Mouse (Mus musculus): ENCODE measurements around the gene Crb2. TPM values are rescaled to one million over a fixed set of nuclear protein-coding genes. Genes with fewer than 3 reads are reported as not detected.

Gene Crb2
- total RNA-seq, 1 experiment from 2014 or later, result 0.82 TPM

DNA sequence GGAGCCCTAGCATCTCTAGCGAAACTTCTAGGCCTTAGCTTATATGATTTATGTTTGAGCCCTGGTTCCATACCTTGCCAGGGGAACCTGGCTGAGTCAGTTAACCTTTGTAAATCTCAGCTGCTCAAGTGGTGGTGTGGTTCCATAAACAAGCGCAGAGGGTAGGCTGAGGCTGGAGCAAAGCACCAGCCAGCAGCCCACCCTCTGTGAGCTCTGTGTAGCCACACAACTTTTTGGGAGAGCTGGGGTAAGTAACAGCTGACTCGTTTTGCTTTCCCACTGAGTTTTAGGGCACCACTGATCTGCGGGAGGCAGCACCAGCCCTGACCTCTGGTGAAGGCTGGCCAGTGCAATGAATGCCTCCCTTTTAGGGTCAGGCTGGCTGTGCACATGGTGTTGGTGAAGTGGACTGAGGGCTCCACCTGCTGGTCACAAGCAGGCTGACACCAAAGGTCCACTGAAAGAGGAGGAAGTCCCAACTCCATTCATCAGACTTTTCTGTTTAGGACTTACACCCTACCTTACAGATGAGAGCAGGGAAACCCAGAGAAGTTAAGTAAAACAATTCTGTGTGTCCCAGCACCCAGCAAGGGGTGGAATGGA, 26.7 kb downstream of the Crb2 start:
- peak; percentile 82 for DNase-seq

DNA sequence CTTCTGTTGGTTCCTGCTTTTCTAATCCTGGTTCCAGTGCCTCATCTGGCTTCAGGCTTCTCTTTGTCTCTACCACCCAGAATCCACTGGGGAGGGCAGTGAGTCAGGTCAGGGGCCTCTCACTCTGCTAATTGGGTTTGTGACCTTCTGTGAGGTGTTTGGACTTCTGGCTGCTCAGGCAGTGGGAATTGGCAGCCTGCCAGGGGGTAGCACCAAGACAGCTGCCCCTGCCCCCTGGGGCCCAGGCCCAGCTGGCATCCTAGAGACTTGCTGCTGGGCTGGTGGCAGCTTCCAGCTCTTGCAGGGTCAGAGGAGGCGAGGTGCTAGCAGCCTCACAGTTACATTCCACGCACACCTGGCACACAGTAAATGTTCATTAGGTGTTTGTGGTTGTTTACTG, 35.6 kb downstream of the Crb2 start:
- DNase-seq, result no peak

DNA sequence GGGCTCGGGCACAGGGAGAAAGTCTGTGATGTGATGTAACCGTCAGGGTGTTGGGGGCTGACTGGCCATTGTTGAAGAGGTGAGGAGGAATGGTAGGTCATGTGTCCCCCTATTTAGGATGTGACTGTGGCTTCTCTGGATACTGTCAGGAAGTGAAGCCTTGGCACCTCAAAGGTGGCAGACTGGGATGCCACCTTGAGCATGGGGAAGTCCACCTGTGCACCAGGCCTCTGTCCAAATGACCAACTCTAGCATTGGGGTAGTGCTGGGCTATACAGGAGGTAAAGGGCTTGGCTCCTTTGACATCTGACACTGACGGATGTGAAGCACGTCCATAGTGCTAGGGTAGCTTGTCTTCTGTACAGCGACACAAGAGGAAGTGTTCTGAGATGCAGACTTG, 36.4 kb downstream of the Crb2 start:
- DNase-seq, result no peak

DNA sequence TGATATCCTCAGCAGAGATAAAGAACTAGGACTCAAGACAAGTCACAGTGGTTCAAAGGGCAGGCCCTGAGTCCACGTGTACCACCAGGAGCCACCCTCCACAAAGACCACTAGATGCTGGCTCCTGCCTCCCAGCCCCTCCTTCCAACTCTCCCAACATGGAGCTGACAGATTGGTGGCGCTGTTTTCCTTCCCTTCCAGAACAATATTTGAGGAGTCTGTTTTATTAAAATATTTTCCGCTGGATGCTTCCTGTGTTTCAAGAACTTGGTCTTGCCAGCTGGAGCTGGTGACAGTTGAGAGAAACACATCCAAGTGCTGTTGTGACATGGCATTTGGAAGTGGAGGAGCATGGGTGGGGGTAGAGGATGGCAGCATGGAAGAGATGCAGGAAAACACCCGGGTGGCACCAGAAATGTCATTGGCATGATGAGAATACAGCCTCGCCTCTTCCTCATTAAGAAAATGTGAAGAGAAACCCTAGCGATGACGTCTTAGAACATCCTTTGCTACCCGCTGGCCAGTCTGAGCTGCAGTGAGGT, 38.8 kb downstream of the Crb2 start:
- DNase-seq, result no peak

DNA sequence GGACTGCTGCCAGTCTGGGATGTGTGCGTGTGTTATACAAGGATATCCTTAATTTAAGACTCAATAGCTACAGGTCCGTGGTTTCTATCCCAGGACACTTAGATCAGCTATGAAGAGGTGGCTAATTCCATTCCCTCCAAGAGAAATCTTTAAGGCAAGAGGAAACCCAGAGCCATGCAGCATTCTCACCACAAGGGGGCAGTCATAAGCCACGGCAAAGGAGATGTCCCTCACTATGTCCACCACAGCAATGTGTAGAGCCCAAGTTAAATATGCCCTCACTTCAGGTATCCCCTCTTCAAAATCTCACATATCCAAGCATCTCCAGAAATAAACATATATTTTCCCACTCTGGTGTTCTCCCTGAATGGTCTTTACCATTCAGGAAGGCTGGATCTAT, 39.6 kb downstream of the Crb2 start:
- DNase-seq, result peak; percentile 87

DNA sequence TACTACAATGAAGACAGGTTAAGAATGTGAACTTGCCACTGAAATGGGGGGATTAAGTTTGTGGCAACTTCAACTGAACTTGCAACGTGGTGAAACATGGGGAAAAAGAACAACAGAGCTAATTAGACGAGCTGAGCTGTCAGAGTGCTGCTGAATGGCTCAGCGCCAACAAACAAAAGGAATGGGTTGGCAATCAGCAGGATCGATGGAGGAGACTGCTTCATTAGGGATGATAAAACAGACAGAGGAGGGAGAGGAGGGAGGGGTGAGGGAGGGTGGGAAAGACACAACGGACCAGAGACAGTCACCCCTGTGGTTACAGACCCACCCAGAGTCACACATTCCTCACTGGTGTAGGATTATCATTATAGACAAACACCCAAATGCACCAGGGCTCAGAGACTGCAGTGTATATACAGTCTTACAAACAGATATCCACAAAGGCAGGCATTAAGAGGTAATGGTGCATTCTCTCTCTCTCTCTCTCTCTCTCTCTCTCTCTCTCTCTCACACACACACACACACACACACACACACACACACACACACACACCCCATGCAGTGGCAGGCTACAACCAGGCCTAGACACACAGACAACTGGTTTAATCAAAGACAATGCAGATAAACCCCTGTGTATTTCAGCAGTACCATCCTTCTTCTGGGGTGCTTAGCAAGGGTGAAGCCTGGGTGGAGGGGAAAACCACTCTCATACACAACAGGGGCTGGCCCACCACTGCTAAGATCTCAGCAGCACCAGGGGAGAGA, 42.9 kb downstream of the Crb2 start:
- no peak for DNase-seq

DNA sequence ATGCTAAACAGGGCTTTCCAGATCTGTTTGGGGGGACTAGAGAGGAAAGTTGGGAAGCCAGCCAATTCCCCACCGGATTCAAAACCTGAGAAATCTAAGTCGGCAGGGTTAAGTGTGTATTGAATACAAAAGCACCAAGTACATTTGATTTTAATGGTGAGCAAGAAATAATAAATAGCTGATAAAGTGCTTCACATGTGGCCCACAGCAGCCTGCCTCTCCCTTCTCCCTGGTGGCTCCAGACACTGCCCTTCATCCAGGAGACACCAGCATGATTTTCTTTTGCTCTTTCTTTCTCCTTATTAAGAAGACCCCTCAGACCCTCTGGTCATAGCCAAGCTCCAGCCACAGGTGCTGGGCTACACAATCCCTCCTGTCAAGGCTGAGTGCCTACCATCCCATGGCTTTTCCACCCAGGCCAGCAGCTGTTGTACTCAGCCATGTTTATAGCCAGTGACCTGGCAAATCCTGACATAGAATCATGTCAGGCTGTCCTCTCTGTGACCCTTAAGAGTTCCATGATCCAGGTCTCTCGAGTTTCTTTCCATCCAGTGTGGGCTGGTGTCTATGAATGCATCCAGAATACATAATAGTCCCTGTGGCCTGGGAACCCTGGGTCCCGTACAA, 43.6 kb downstream of the Crb2 start:
- no peak for DNase-seq

DNA sequence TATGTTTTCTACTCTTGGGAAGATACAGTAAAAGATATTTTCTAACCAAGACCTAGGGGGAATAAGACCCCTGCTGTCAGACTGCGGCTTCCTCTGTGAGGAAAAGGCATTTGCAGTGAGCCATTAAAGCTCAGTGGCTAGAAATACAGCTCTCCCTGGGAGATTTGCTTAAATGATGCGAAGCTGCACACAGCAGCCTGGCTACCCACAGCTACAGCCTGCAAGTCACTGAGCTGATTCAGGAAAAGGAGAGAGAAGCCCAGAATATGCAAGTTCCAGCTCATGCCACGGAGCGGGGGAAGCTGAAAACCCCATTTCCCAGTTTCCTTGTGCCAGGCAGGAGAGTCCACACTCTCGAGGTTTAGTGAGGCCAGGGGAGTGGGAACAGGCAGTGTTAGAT, 46.1 kb downstream of the Crb2 start:
- DNase-seq, result no peak

DNA sequence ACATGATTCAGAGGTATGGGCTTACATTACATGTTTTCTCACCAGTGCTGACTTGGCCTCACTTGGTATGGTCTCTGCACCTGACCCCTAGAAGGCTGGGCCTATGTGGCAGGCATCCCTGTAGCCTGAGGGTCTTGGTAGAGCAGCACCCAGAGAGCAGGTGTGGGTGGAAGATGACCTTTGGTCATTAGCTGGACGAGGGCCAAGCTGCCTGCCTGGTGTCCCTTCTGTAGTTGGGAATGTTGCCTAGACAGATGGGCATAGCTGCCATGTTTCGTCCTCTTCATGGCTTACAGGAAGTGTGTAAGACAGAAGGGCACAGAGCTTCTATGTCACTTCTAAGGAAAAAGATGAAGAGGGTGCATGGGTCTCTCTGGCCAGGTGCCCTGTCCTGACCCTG, 47.8 kb downstream of the Crb2 start:
- no peak for DNase-seq

DNA sequence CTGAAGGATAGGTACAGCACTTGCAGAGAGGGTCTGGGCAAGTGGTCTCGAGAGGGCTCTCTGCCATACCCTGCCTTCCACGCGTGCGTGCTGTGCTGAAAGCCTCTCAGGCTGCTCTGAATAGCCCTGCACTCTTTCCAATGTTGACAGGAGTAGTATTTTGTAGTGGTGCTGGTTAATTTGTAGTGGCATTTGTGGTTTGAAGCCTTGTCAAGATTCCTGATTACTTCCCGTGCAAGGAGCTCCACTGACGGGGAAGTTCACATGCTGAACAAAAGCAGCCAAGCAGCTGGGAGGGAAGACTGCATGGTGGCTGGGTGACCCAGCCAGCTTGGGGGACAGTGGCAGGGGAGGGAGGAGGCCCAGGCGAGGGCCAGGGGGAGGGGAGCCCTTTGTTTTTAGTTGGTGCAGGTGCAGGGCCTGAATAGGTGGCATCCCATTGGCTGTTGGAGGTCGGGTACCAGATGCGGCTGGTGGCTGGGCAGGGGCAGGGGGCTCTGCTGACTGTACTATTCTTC, 53.8 kb downstream of the Crb2 start:
- DNase-seq, result no peak

DNA sequence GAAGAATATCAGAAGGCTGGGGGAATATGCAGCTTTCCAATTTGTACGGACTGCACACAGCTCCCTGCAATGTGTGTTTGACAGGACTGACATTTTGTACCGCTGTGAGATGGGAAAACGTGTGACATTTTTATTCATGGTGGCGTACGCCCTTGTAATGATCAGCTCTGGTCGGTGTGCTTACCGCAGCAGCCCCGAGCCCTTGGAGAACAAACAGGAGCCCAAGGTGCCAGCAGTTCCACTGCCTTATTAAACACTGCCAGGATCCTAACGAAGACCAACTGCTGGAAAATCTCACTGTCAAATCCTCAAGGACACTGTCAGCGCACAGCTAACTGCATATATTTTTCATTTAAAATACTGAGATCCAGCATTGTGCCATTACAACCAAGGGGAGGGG, 56.2 kb downstream of the Crb2 start:
- no peak for DNase-seq

DNA sequence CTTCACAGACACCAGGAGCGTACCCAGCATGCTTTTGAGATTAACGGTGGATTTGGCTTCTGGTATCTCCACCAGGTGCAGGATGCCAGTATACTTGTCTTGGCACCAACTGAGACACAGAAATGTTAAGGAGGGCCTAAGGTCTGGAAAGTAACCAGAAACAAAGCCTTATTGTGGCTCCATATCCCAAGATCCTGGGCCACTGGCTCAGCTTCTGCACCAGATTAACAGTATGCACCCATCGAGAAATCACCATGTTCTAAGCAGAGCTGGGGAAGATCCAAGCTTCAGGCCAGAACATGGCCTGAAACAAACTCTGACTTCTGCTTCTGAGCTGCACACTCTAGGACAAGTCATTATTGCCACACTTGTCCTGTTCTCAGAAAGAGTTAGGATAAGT, 60.9 kb downstream of the Crb2 start:
- no peak for DNase-seq

DNA sequence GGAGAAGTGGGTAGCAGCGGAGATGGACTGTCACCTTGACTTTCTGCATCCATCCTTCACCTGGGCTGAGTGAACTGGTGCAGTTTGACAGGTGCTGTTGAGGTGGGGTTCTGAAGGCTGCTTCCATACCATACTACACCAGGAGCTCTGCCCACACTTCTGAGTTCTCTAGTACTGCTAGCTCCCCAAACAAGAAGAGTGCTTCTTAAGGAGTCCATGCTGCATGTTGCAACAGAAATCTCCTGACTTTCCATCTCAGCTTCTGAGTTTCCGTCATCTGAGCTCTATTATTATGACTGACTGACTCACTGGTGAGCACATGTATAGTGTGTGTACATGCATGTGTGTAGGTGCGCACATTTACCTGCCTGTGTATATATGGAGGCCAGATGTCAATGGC, 61.5 kb downstream of the Crb2 start:
- DNase-seq, result no peak

DNA sequence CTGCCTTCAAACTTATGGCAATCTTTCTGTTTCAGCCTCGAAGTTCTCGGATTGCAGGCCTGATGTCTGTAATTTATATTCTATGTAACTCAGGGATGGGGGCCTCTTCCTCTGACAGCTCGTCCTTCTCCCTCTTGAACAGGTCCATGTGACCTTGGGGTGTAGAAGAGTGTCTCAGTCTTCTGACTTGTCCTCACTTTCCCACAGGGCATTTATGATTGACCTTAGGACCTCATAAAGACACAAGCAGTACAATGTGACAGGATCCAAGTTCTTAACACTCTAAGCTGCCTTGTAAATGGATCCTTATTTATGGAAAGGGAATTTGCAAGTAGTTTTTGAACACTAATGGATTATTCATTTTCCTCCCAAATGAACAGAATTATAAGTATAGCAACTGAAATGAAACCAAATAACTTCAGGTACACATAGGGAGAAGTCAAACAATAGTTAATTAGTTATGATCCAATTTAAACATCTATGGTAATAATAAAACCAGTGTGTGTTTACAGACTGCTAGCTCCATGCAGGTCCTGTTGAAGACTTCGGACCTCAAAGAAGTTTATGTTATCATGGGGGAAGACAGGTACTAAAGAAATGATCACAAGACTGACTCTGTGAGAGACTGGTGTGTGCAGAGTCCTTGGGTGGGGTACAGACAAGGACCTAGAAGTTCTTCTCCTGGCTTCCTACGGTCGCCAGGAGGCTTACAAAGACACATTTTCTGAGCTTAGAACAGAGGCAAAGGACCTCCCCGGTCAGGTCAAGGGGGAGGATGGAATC, 62.3 kb downstream of the Crb2 start:
- no peak for DNase-seq

DNA sequence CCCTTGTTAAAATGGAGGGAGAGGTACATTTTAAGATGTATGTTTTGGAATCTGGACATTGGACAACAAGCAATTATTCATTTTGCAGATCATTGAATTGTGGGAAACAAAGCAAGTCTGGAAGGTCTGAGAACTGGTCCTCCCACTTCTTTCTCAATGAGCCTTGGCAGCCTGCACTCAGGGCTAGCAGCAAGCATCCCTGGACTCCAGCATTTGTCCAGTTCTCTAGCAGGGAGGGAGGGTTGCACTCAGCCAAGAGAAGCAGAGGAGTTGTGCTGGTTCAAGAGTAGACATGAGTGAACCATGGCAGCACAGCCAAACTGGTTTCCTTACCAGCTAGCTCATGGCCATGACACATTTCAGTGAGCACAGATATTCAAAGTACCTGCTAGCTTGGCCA, 63.9 kb downstream of the Crb2 start:
- no peak for DNase-seq

DNA sequence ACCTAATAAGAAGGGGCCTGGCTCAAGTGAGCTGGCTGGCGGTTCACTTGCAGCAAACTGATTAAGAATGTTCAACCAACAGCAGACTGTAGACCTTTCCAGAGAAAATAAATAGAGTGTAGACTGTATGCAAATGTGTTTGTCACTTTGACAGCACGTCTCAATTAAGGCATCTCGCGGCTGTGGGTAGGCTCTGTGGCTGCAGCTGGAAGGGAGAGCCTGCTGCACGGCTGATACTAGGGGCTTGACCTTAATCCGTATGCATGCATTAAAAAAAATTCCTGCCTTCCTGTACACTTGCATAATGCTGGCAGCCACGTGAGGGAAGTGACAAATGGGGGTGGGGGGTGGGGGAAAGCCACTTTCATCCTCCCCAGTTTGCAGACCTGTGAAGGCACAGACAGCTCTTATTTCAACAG, 66.1 kb downstream of the Crb2 start:
- DNase-seq, result no peak

DNA sequence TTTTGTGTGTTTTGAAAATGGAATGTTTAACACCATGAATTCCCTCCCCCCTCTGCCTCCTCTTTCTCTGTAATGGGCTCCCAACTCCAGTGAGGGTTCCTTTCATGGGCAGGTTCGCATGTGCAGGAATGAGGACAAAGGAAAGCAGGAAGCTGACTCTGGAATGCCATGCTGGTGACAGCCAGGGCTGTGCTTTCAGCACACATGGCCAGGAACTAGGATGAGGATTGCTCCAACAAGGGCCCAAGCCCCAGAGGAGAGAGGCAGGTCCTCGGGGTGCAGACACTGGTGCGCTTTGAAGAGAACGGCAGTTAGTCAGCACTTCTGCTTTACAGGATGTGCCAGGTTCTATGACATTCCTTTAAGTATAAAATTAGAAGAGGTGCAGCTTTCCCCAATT, 66.7 kb downstream of the Crb2 start:
- DNase-seq, result no peak

Other genes with a start within 250 kb of the Crb2 start
- 43.6 and 45.4 TPM in 2 replicates for gene Strbp, start 72.4 kb upstream of the Crb2 start, total RNA-seq (2021)

All from adrenal gland, postnatal 14 days (tissue).